Mouse (Mus musculus) gastrocnemius, postnatal 36 days (tissue): ENCODE results near the gene Gna11. TPM values are rescaled to one million over a fixed set of nuclear protein-coding genes. Genes with fewer than 3 reads are reported as not detected.

Source experiments
- DNase-seq, 2 experiments: peaks; one replicate each; pipeline ENCODE4 v3.0.0; 2022
- intact Hi-C: fragments of 180-260 bp; cut with DNase I; formaldehyde crosslinking; loops from one replicate; pipeline ENCODE4 v1.15.1; 2025
- microRNA-seq, 2 experiments: library from miRNA; unstranded; fragments of <30 nt; microRNA quantifications; one replicate each; pipeline ENCODE4 v1.2.0; 2021
- total RNA-seq, 2 experiments: library from RNA; stranded (reverse); gene quantifications; 2 replicates each; pipeline ENCODE4 v1.2.3; 2021

Gene Gna11
- total RNA-seq, 2 experiments from 2014 or later, result 23.6 TPM

- intact Hi-C loops, result loop anchor here (5.0 kb wide), 1 partner anchor 108 kb away; the partner anchor contains the start of gene Tle6
- no peak for DNase-seq
Observed at GRCm38 (mm10) chr10:81494260-81495041, 50.5 kb downstream of the Gna11 start.

- DNase-seq, result no peak
- intact Hi-C loops, result no loop called here
Observed at GRCm38 (mm10) chr10:81493601-81494220, 51.3 kb downstream of the Gna11 start.

- DNase-seq, result no peak
- intact Hi-C loops, result no loop called here
Observed at GRCm38 (mm10) chr10:81492606-81493240, 52.3 kb downstream of the Gna11 start.

GRCm38 (mm10) chr10:81491018-81491417 lies 54.0 kb downstream of the Gna11 start:
- intact Hi-C loops, result no loop called here
- DNase-seq, result no peak

- no peak for DNase-seq
- intact Hi-C loops, result no loop called here
Observed at GRCm38 (mm10) chr10:81489941-81490340, 55.0 kb downstream of the Gna11 start.

GRCm38 (mm10) chr10:81488081-81488480 lies 56.9 kb downstream of the Gna11 start:
- DNase-seq, result no peak
- intact Hi-C loops, result no loop called here

GRCm38 (mm10) chr10:81486496-81486895 lies 58.5 kb downstream of the Gna11 start:
- DNase-seq, result no peak
- intact Hi-C loops, result no loop called here

GRCm38 (mm10) chr10:81485479-81486018 lies 59.4 kb downstream of the Gna11 start:
- no peak for DNase-seq
- intact Hi-C loops, result no loop called here

- intact Hi-C loops, result no loop called here
- DNase-seq, result no peak
Observed at GRCm38 (mm10) chr10:81485060-81485449, 59.9 kb downstream of the Gna11 start.

- intact Hi-C loops, result no loop called here
- no peak for DNase-seq
Observed at GRCm38 (mm10) chr10:81484441-81485059, 60.4 kb downstream of the Gna11 start.

GRCm38 (mm10) chr10:81483983-81484382 lies 61.0 kb downstream of the Gna11 start:
- intact Hi-C loops, result no loop called here
- DNase-seq, result no peak

- no peak for DNase-seq
- intact Hi-C loops, result no loop called here
Observed at GRCm38 (mm10) chr10:81482533-81482889, 62.5 kb downstream of the Gna11 start, which contains the start of gene Celf5. Celf5 (minus strand) TSS chr10:81482709.

- intact Hi-C loops, result no loop called here
Observed at GRCm38 (mm10) chr10:81481605-81482532, 63.1 kb downstream of the Gna11 start.

More at GRCm38 (mm10) chr10:81481605-81482532, 63.1 kb downstream of the Gna11 start:
- no peak for DNase-seq

Small RNA genes lying within 50 kb of the gene (microRNA-seq; reads per million reads assigned to microRNA genes)
- gene Gm25595, result 0 reads per million in 2 experiments

Other genes starting within 250 kb of the Gna11 start
- gene Cactin, start 224.1 kb downstream of the Gna11 start, total RNA-seq, result 10 to 100 TPM in 1 of 2 experiments, 1 to 10 TPM in 1; 7.6 to 10.2 TPM
- gene Tbxa2r, start 216.5 kb downstream of the Gna11 start, total RNA-seq, result under 1 TPM; 0.87 to 0.99 TPM
- gene Gipc3, start 201.9 kb downstream of the Gna11 start, total RNA-seq, result 1 to 10 TPM; 1.1 to 1.3 TPM
- 10 to 100 TPM; 19.7 to 20.9 TPM for gene Hmg20b, start 194.7 kb downstream of the Gna11 start, total RNA-seq
- gene Mfsd12, start 187.7 kb downstream of the Gna11 start, total RNA-seq, result 1 to 10 TPM; 2.2 to 2.6 TPM
- under 1 TPM; 0.37 to 0.41 TPM for gene 4930404N11Rik, start 179.4 kb downstream of the Gna11 start, total RNA-seq
- 10 to 100 TPM; 14.2 to 15.9 TPM for gene Fzr1, start 166.7 kb downstream of the Gna11 start, total RNA-seq
- gene Dohh, start 160.8 kb downstream of the Gna11 start, total RNA-seq, result 10 to 100 TPM; 36.5 to 42.5 TPM
- 1 to 10 TPM in 1 of 2 experiments, under 1 TPM in 1; 0.89 to 1.2 TPM for gene Gm48551, start 160.7 kb downstream of the Gna11 start, total RNA-seq
- under 1 TPM; 0.59 to 0.77 TPM for gene Gm48552, start 156.2 kb downstream of the Gna11 start, total RNA-seq
- gene Smim24, start 152.1 kb downstream of the Gna11 start, total RNA-seq, result under 1 TPM; 0.37 to 0.38 TPM
- 100 to 1,000 TPM; 219 to 237 TPM for gene Nfic, start 89.6 kb downstream of the Gna11 start, total RNA-seq
- gene Celf5, start 62.5 kb downstream of the Gna11 start, total RNA-seq, result not detected
- gene Ncln, start 48.8 kb downstream of the Gna11 start, total RNA-seq, result 10 to 100 TPM; 42.1 to 44.9 TPM
- 1 to 10 TPM in 1 of 2 experiments, under 1 TPM in 1; 0.46 to 1.5 TPM for gene S1pr4, start 45.1 kb downstream of the Gna11 start, total RNA-seq
- gene Gna15, start 21.0 kb downstream of the Gna11 start, total RNA-seq, result under 1 TPM in 1 of 2 experiments, not detected in 1; 0.20 TPM
- 100 to 1,000 TPM; 847 to 848 TPM for gene Aes, start 14.3 kb upstream of the Gna11 start, total RNA-seq
- 1 to 10 TPM; 4.4 to 4.7 TPM for gene Tle2, start 29.4 kb upstream of the Gna11 start, total RNA-seq
- gene Tle6, start 55.9 kb upstream of the Gna11 start, total RNA-seq, result 1 to 10 TPM; 4.2 to 4.9 TPM
- gene BC025920, start 61.1 kb upstream of the Gna11 start, total RNA-seq, result 1 to 10 TPM; 2.3 TPM
- 1 to 10 TPM; 3.5 to 4.1 TPM for gene Sirt6, start 82.6 kb upstream of the Gna11 start, total RNA-seq
- gene Ankrd24, start 83.3 kb upstream of the Gna11 start, total RNA-seq, result 1 to 10 TPM; 7.0 to 8.7 TPM
- gene Gm10778, start 103.9 kb upstream of the Gna11 start, total RNA-seq, result 1 to 10 TPM; 1.2 to 1.6 TPM
- 1 to 10 TPM; 4.4 to 6.0 TPM for gene Zfp433, start 159.6 kb upstream of the Gna11 start, total RNA-seq
- under 1 TPM in 1 of 2 experiments, not detected in 1; 0.38 TPM for gene Gm3055, start 226.0 kb upstream of the Gna11 start, total RNA-seq